Mouse (Mus musculus) layer of hippocampus, postnatal 25 days (tissue): Measurements from ENCODE around the gene Arvcf. TPM values are rescaled to one million over a fixed set of nuclear protein-coding genes. Genes with fewer than 3 reads are reported as not detected.
A peak's percentile ranks its signal among the peaks of the same experiment; 100 is the strongest.

Experiments used
- DNase-seq, 2 experiments: peaks; one replicate each; pipeline ENCODE4 v3.0.0; 2022; ENCODE audit warnings: mixed read lengths in 2 of 2, low spot score in 1 of 2; ENCODE audit errors: extremely low spot score in 1 of 2
- total RNA-seq, 2 experiments: library from RNA; stranded (reverse); gene quantifications; 2 replicates each; pipeline ENCODE4 v1.2.3; 2021

Arvcf gene
- total RNA-seq, 2 experiments from 2014 or later: 39.5 to 45.7 TPM

GRCm38 (mm10) chr16:18425475-18426214, 77.7 kb downstream of the Arvcf start:
- no peak for DNase-seq

GRCm38 (mm10) chr16:18426215-18426791, 78.3 kb downstream of the Arvcf start, which contains the start of gene Txnrd2:
Txnrd2 (plus strand) TSS chr16:18426384.
- DNase-seq: peak; percentile 64 to 73

GRCm38 (mm10) chr16:18426802-18427280, 78.9 kb downstream of the Arvcf start, which contains the start of gene Comt:
Comt (minus strand) TSS chr16:18426852.
- no peak for DNase-seq

- DNase-seq: no peak
Observed at GRCm38 (mm10) chr16:18428011-18428515, 80.1 kb downstream of the Arvcf start.

- DNase-seq: no peak
Observed at GRCm38 (mm10) chr16:18428516-18429042, 80.6 kb downstream of the Arvcf start.

- DNase-seq: no peak
Observed at GRCm38 (mm10) chr16:18429641-18430040, 81.7 kb downstream of the Arvcf start.

- no peak for DNase-seq
Observed at GRCm38 (mm10) chr16:18430641-18431212, 82.7 kb downstream of the Arvcf start.

- no peak for DNase-seq
Observed at GRCm38 (mm10) chr16:18433341-18433920, 85.4 kb downstream of the Arvcf start.

GRCm38 (mm10) chr16:18436128-18436527, 88.1 kb downstream of the Arvcf start:
- no peak for DNase-seq

GRCm38 (mm10) chr16:18443385-18443841, 95.4 kb downstream of the Arvcf start:
- peak; percentile 99 to 100 for DNase-seq

- no peak for DNase-seq
Observed at GRCm38 (mm10) chr16:18447243-18447642, 99.3 kb downstream of the Arvcf start.

- DNase-seq: no peak
Observed at GRCm38 (mm10) chr16:18448104-18448503, 100.1 kb downstream of the Arvcf start.

GRCm38 (mm10) chr16:18449005-18449404, 101.0 kb downstream of the Arvcf start:
- DNase-seq: no peak

GRCm38 (mm10) chr16:18451486-18452181, 103.7 kb downstream of the Arvcf start:
- peak; percentile 53 to 61 for DNase-seq

GRCm38 (mm10) chr16:18452361-18452862, 104.4 kb downstream of the Arvcf start:
- peak in 1 of 2 experiments; percentile 22 for DNase-seq

GRCm38 (mm10) chr16:18453846-18454245, 105.9 kb downstream of the Arvcf start:
- DNase-seq: no peak

- DNase-seq: no peak
Observed at GRCm38 (mm10) chr16:18455407-18455806, 107.4 kb downstream of the Arvcf start.
